Mouse (Mus musculus): Measurements from ENCODE around the gene Nudc. TPM values are rescaled to one million over a fixed set of nuclear protein-coding genes. Genes with fewer than 3 reads are reported as not detected.

Gene Nudc
- polyA plus RNA-seq, 1 experiment: 267 TPM

DNA sequence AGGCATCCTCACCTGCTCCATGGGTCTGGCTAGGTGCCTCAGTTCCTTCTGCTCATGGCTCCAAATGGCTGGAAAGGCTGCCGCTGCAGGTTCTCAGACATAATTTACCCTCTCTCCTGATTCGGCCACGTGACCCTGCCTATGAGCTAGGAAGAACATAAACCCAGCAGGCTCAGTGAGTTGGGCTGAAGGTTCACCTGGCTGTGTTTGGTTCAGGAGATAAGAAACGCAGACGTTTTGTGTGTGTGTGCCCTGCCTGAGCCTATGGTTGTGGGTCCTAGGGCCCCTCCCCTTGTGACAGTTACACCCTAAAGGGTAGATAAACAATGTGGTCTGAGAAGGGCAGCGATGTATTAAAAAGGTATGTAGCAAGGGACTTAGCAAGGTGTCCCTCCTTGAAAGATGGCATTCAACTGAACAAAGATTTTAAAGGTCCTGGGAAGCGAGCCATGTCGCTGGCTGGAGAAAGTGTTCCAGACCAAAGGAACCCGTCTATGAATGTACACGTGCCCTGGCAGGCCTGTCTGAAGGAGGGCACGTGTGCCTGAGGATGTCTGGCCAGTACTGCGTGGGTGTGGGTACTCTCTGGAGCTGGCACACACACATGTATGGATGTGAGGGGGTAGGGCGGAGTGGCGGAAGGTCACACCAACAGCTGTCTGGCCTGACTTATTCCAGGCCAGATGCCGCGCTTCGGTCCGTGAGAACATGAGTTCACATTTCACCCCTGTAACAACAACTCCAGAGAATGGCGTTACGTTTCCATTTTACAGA lies 57.0 kb downstream of the Nudc start:
- no peak overlapping the region for H3K4me3 ChIP-seq (ENCODE audit: insufficient read depth, poor library complexity, severe bottlenecking)
- no peaks in the 10 kb centered on the region for H3K27me3 ChIP-seq (ENCODE audit: control insufficient read depth, insufficient read depth, insufficient read length)
- H3K36me3 ChIP-seq (ENCODE audit: control insufficient read depth, insufficient read depth): peaks cover 23% of the 10 kb centered on the region
- TF ChIP-seq CEBPB (IDR thresholded peaks at IDR 0.05; ENCODE audit: low read depth) (no peak), MAX (IDR thresholded peaks at IDR 0.05) (no peak), USF1 (IDR thresholded peaks at IDR 0.05; ENCODE audit: low read depth) (no peak), MYOD1 (IDR thresholded peaks at IDR 0.05; ENCODE audit: control insufficient read depth, insufficient read length, low read depth) (no peak), MYOG (IDR thresholded peaks at IDR 0.05; ENCODE audit: control insufficient read depth, extremely low read depth, insufficient read length) (no peak), FOSL1 (IDR thresholded peaks at IDR 0.05; ENCODE audit: insufficient read depth, low read length, poor library complexity, severe bottlenecking) (no peak), CTCF (IDR thresholded peaks at IDR 0.05; ENCODE audit: control insufficient read depth, insufficient read depth, insufficient read length) (no peak)
- H3ac ChIP-seq (ENCODE audit: control insufficient read depth, insufficient read length, low read depth): no peak overlapping the region
- no peaks in the 10 kb centered on the region for H3K79me3 ChIP-seq (ENCODE audit: low read depth)
- H3K79me2 ChIP-seq (ENCODE audit: control insufficient read depth, insufficient read depth): peaks cover under 1% of the 10 kb centered on the region

GRCm38 (mm10) chr4:133486673-133487357 lies 59.0 kb downstream of the Nudc start:
- no peak overlapping the region for H3ac ChIP-seq (ENCODE audit: control insufficient read depth, insufficient read length, low read depth)
- H3K79me2 ChIP-seq (ENCODE audit: control insufficient read depth, insufficient read depth): peaks cover 21% of the 10 kb centered on the region
- no peaks in the 10 kb centered on the region for H3K79me3 ChIP-seq (ENCODE audit: low read depth)
- peaks cover 26% of the 10 kb centered on the region for H3K36me3 ChIP-seq (ENCODE audit: control insufficient read depth, insufficient read depth)
- H3K27me3 ChIP-seq (ENCODE audit: control insufficient read depth, insufficient read depth, insufficient read length): no peaks in the 10 kb centered on the region
- no peak overlapping the region for H3K4me3 ChIP-seq (ENCODE audit: insufficient read depth, poor library complexity, severe bottlenecking)
- no peak for TF ChIP-seq USF1 (IDR thresholded peaks at IDR 0.05; ENCODE audit: low read depth)
- TF ChIP-seq MYOG (IDR thresholded peaks at IDR 0.05; ENCODE audit: control insufficient read depth, extremely low read depth, insufficient read length): no peak
- TF ChIP-seq CTCF (IDR thresholded peaks at IDR 0.05; ENCODE audit: control insufficient read depth, insufficient read depth, insufficient read length): no peak

GRCm38 (mm10) chr4:133485691-133486425 lies 59.9 kb downstream of the Nudc start:
- H3K36me3 ChIP-seq (ENCODE audit: control insufficient read depth, insufficient read depth): peaks cover 27% of the 10 kb centered on the region
- H3K79me3 ChIP-seq (ENCODE audit: low read depth): no peaks in the 10 kb centered on the region
- peaks cover 22% of the 10 kb centered on the region for H3K79me2 ChIP-seq (ENCODE audit: control insufficient read depth, insufficient read depth)
- no peak overlapping the region for H3K4me3 ChIP-seq (ENCODE audit: insufficient read depth, poor library complexity, severe bottlenecking)
- no peaks in the 10 kb centered on the region for H3K27me3 ChIP-seq (ENCODE audit: control insufficient read depth, insufficient read depth, insufficient read length)
- TF ChIP-seq CTCF (IDR thresholded peaks at IDR 0.05; ENCODE audit: control insufficient read depth, insufficient read depth, insufficient read length): no peak
- TF ChIP-seq USF1 (IDR thresholded peaks at IDR 0.05; ENCODE audit: low read depth): no peak
- no peak for TF ChIP-seq FOSL1 (IDR thresholded peaks at IDR 0.05; ENCODE audit: insufficient read depth, low read length, poor library complexity, severe bottlenecking)
- TF ChIP-seq MYOD1 (IDR thresholded peaks at IDR 0.05; ENCODE audit: control insufficient read depth, insufficient read length, low read depth): no peak
- TF ChIP-seq MYOG (IDR thresholded peaks at IDR 0.05; ENCODE audit: control insufficient read depth, extremely low read depth, insufficient read length): no peak
- no peak for TF ChIP-seq MAX (IDR thresholded peaks at IDR 0.05)
- no peak for TF ChIP-seq CEBPB (IDR thresholded peaks at IDR 0.05; ENCODE audit: low read depth)
- no peak overlapping the region for H3ac ChIP-seq (ENCODE audit: control insufficient read depth, insufficient read length, low read depth)

- H3K79me2 ChIP-seq (ENCODE audit: control insufficient read depth, insufficient read depth): peaks cover 22% of the 10 kb centered on the region
- H3K79me3 ChIP-seq (ENCODE audit: low read depth): no peaks in the 10 kb centered on the region
- no peak for TF ChIP-seq MYOD1 (IDR thresholded peaks at IDR 0.05; ENCODE audit: control insufficient read depth, insufficient read length, low read depth)
- TF ChIP-seq FOSL1 (IDR thresholded peaks at IDR 0.05; ENCODE audit: insufficient read depth, low read length, poor library complexity, severe bottlenecking): no peak
- no peak for TF ChIP-seq MAX (IDR thresholded peaks at IDR 0.05)
- no peak for TF ChIP-seq CTCF (IDR thresholded peaks at IDR 0.05; ENCODE audit: control insufficient read depth, insufficient read depth, insufficient read length)
- TF ChIP-seq CEBPB (IDR thresholded peaks at IDR 0.05; ENCODE audit: low read depth): no peak
- no peak for TF ChIP-seq USF1 (IDR thresholded peaks at IDR 0.05; ENCODE audit: low read depth)
- TF ChIP-seq MYOG (IDR thresholded peaks at IDR 0.05; ENCODE audit: control insufficient read depth, extremely low read depth, insufficient read length): no peak
- H3ac ChIP-seq (ENCODE audit: control insufficient read depth, insufficient read length, low read depth): no peak overlapping the region
- no peak overlapping the region for H3K4me3 ChIP-seq (ENCODE audit: insufficient read depth, poor library complexity, severe bottlenecking)
- H3K36me3 ChIP-seq (ENCODE audit: control insufficient read depth, insufficient read depth): peaks cover 27% of the 10 kb centered on the region
- H3K27me3 ChIP-seq (ENCODE audit: control insufficient read depth, insufficient read depth, insufficient read length): no peaks in the 10 kb centered on the region
Observed at GRCm38 (mm10) chr4:133484266-133485025, 61.4 kb downstream of the Nudc start.

Small RNAs within 50 kb of the gene (microRNA-seq; reads per million reads assigned to microRNA genes)
- gene Gm23158 (ENCODE audit: borderline microRNAs expressed): not detected

Other genes starting within 250 kb of the Nudc start
- gene Wdtc1, start 192.5 kb downstream of the Nudc start, polyA plus RNA-seq (2012; fragmentation: generic; extraction: Trizol): 19.6 TPM
- 19.4 TPM for gene Slc9a1, start 176.3 kb downstream of the Nudc start, polyA plus RNA-seq (2012; fragmentation: generic; extraction: Trizol)
- gene Tent5b, start 65.9 kb downstream of the Nudc start, polyA plus RNA-seq (2012; fragmentation: generic; extraction: Trizol): 4.4 TPM
- gene Trnp1, start 47.4 kb downstream of the Nudc start, polyA plus RNA-seq (2012; fragmentation: generic; extraction: Trizol): 2.3 TPM
- gene Kdf1, start 27.0 kb downstream of the Nudc start, polyA plus RNA-seq (2012; fragmentation: generic; extraction: Trizol): 0.06 TPM
- gene Nr0b2, start 7.4 kb upstream of the Nudc start, polyA plus RNA-seq (2012; fragmentation: generic; extraction: Trizol): not detected
- 6.9 TPM for gene Gpatch3, start 28.7 kb upstream of the Nudc start, polyA plus RNA-seq (2012; fragmentation: generic; extraction: Trizol)
- 44.1 TPM for gene Gpn2, start 38.4 kb upstream of the Nudc start, polyA plus RNA-seq (2012; fragmentation: generic; extraction: Trizol)
- gene Sfn, start 56.2 kb upstream of the Nudc start, polyA plus RNA-seq (2012; fragmentation: generic; extraction: Trizol): 0.54 TPM
- 14.3 TPM for gene Zdhhc18, start 104.2 kb upstream of the Nudc start, polyA plus RNA-seq (2012; fragmentation: generic; extraction: Trizol)
- 7.3 TPM for gene Pigv, start 126.7 kb upstream of the Nudc start, polyA plus RNA-seq (2012; fragmentation: generic; extraction: Trizol)
- 24.7 TPM for gene Arid1a, start 210.8 kb upstream of the Nudc start, polyA plus RNA-seq (2012; fragmentation: generic; extraction: Trizol)

All from C2C12 (cell line).